Mouse (Mus musculus) ES-E14 (cell line): ENCODE measurements around the gene Cmss1.

Source experiments
- CHD2 ChIP-seq: IDR thresholded peaks from 2 replicates; pipeline ENCODE4 v1.6.1; 2014; ENCODE audit warnings: mild to moderate bottlenecking, low read depth, low read length, inconsistent platforms
- HCFC1 ChIP-seq: IDR thresholded peaks from 2 replicates; pipeline ENCODE4 v1.6.1; 2012; ENCODE audit warnings: low read length, inconsistent platforms, borderline replicate concordance; ENCODE audit not compliant: insufficient read depth
- MAFK ChIP-seq: IDR thresholded peaks from 2 replicates; pipeline ENCODE4 v1.6.1; 2014; ENCODE audit warnings: mild to moderate bottlenecking, low read depth, low read length, inconsistent platforms; ENCODE audit not compliant: insufficient read depth
- ZNF384 ChIP-seq: IDR thresholded peaks from 2 replicates; pipeline ENCODE4 v1.6.1; 2012; ENCODE audit warnings: low read depth, low read length, inconsistent platforms

DNA sequence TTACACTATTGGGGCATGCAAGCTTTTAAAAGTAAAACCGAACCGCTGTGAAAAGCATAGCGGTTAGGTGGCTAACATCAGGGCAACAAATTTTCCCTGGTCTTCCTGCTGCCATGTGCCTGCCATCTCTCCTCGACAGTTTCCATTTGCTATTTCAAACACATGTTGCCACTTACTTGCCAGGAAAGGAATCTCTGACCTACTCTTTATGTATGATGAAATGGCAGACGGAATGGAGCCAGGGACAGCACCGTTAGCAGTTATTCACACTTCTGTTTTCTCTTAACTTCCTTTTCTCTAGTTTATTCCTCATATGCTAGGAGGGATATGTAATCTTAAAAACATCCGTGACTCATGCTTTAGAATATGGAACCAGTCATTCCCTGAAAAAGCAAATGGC, 70.2 kb downstream of the Cmss1 start:
- TF ChIP-seq HCFC1 (no peak), MAFK (no peak), ZNF384 (no peak), CHD2 (no peak)
